Mouse (Mus musculus) ZHBTc4 (cell line): ENCODE data around the gene Gm45233.
A peak's percentile ranks its signal among the peaks of the same experiment; 100 is the strongest.

Experiments used
- DNase-seq: peaks from one replicate; pipeline ENCODE4 v3.0.0-alpha.2; 2011; ENCODE audit warnings: low read depth, low spot score

Gm45233 gene

GRCm38 (mm10) chr7:43448246-43448645 is 4.3 kb downstream of the Gm45233 start:
- DNase-seq: no peak

- no peak for DNase-seq
Observed at GRCm38 (mm10) chr7:43449811-43450210, 5.9 kb downstream of the Gm45233 start.

GRCm38 (mm10) chr7:43451726-43452125 is 7.8 kb downstream of the Gm45233 start:
- DNase-seq: peak; percentile 26

- DNase-seq: peak; percentile 82
Observed at GRCm38 (mm10) chr7:43452609-43453008, 8.7 kb downstream of the Gm45233 start.

DNA sequence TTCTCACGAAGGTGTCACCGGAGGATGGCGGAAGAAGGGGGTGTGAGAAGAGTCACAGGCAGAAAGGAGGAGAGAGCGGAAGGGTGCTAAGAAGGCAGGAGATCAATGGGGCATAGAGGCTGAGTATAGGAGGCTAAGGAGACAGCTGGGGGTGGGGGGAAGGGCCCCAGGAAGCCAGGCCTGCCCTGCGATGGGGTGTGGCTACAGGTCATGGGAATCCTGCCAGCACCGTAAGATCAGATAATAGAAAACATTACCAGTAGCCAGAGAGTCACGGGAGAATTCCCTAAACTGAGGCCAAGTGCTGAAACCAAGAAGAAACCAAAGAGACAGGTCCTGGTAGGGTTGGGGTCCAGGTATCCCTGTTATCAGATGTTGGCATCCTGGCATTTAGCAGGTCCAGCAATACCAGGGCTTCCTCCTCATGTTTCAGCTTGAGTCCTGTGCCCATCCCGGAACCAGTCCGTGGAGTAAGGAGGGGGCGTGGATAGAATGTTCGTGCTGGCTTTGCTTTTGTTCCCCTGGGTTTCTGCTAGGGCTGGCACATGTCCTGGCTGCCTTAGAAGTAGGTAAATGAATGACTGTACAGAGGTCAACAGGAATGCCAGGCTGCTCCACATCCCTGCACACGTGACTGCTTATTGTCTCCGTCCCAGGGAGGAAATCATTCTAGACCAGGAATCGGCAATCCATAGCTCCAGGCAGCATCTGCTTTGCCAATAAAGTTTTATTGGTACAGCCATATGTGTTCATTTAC is 9.8 kb downstream of the Gm45233 start:
- no peak for DNase-seq

GRCm38 (mm10) chr7:43454371-43454770 is 10.4 kb downstream of the Gm45233 start:
- no peak for DNase-seq

- DNase-seq: no peak
Observed at GRCm38 (mm10) chr7:43462851-43463250, 18.9 kb downstream of the Gm45233 start, which contains the start of gene Vsig10l. Gene Vsig10l (plus strand): TSS chr7:43463151.

DNA sequence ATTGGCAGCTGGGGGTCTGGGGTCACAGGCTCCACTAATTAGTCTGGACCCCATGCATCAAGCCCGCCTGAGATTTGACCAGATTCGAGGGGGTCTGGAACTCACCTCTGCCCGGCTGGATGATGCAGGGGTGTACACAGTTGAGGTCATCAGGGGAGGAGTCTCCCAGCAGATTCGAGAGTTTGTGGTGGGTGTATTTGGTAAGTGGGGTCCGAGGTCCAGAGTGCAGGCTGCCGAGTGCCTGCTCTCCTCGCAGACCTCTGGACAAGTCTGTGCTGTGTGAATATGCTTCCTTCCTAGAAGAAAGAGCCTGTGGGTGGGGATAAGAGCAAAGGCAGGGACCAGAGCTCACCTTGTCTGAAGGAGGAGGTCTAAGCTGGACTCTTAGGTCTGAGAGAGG is 20.0 kb downstream of the Gm45233 start:
- no peak for DNase-seq

DNA sequence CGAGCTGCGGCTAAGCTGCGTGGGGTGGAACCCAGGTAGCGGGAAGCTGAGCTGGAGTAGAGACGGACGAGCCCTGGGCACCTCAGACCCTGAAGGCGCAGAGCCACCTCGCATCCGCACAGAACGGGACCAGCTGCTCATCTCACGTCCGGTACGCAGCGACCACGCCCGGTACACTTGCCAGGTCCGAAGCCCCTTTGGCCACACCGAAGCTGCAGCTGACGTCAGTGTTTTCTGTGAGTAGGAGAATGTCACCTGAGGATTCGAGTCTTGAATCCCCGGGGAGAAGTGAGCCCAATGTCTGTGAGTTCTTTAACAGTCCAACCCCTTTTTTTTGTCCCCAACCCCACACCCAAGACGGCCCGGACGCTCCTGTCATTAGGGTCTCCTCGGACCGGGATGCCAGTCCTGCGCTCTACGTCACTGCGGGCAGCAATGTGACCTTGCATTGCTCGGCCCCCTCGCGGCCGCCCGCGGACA is 21.0 kb downstream of the Gm45233 start:
- DNase-seq: peak; percentile 45

DNA sequence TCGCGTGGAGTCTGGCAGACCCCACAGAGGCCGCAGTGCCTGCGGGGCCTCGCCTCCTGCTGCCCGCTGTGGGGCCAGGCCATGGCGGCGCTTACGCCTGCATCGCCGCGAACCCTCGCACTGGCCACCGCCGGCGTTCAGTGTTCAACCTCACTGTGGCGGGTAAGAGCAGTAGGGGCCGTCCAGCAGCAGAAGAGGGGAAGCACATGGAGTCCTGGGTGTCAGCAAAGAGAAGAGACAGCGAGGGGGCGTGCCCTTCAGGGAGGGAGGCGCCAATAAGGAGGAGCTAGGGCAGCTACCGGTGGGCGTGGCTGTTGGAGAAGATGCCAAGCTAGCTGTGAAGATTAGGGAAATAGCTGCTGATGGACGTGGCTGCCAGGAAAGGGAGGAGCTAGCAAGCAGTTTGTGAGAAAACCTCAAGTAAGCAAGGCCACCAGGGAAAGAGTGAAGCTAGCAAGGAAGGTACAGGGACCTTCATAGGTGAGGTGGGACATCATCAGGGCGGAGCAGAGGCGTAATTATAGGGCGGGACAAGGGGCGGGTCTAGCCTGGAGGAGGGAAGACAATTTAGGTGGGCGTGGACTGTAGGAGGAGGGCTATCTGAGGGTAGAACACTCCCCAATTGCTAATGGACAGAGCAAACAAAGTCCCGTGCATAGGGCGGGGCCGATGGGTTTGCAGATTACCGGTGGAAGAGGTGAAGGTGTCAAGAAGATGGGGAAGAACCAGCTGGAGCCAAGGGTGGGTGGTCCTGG is 21.6 kb downstream of the Gm45233 start:
- peak; percentile 97 for DNase-seq

DNA sequence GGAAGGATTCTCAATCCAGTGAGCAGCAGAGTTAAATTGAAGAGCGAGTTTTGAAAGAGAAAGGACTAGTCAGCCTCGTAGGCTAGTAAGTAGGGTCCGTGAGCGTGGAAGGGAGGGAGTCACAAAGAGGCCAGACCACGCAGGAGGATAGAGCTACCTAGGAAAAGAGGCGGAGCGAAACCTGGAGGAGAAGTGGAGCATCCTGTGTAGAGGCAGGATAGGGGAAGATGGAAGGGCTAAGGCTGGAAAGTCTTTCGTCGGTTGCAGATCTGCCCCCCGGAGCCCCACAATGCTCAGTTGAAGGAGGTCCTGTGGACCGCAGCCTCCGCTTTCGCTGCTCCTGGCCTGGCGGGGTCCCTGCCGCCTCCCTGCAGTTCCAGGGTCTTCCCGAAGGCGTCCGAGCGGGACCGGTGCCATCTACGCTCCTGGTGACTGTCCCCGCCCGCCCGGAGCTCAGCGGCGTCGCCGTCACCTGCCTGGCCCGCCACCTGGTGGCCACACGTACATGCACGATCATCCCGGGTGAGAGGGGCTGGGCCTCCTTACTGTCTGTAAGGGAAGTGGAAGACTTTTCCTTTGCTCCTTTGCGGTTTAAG is 22.3 kb downstream of the Gm45233 start:
- peak; percentile 96 for DNase-seq

- DNase-seq: peak; percentile 73
Observed at GRCm38 (mm10) chr7:43470373-43470772, 26.4 kb downstream of the Gm45233 start.

DNA sequence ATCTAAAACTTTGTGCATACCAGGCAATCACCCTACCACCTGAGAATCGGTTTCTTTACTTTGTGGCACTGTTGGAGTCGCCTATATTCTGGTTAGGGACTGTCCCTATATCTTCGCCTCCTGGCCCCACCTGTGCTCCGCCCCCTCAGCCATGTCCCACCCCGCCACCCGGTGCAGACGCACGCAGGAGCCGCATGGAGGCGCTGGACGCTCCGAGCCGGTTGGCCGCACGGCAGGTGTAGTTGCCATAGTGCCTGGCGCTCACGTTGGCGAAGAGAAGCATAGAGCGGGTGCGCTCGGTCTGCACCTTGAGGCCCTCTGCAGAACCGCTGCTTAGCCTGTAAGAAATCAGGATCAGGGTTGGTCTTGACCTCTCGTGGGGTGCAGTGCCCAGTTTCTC is 31.8 kb downstream of the Gm45233 start:
- peak; percentile 88 for DNase-seq

GRCm38 (mm10) chr7:43476376-43476775 is 32.4 kb downstream of the Gm45233 start:
- peak; percentile 29 for DNase-seq

- DNase-seq: no peak
Observed at GRCm38 (mm10) chr7:43481191-43481590, 37.3 kb downstream of the Gm45233 start.

GRCm38 (mm10) chr7:43482090-43482716 is 38.3 kb downstream of the Gm45233 start:
- no peak for DNase-seq

GRCm38 (mm10) chr7:43483236-43483635 is 39.3 kb downstream of the Gm45233 start:
- peak; percentile 51 for DNase-seq

- no peak for DNase-seq
Observed at GRCm38 (mm10) chr7:43488646-43489045, 44.7 kb downstream of the Gm45233 start.

DNA sequence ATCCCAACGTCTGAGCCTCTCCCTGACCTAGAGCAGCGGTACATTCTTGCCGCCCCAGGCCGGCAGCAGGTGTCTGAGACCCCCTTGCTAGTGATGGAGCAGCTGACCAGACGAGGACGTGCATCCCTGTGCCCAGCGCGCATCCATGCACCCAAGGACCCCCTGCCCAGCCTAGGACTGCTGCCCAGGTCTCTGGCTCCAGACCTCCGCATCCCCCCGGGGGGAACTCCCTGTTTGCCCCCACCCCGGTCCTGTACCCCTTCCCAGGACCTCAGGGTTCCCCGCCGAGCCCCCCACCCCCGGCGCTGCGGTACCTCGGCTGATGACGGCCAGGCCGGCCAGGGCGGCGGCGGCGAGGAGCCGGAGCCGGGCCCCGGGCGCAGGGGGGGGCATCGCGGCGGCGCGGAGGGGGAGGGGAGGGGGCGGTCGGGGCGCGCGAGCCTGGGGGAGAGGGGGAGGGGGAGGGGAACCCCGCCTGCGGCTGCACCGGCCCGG is 45.8 kb downstream of the Gm45233 start, which contains the start of gene Iglon5:
Gene Iglon5, minus strand, starts transcription at position 445 of the 495 bp plus-strand sequence.
- DNase-seq: no peak

GRCm38 (mm10) chr7:43490182-43490584 is 46.3 kb downstream of the Gm45233 start:
- DNase-seq: peak; percentile 54

- no peak for DNase-seq
Observed at GRCm38 (mm10) chr7:43490861-43491260, 46.9 kb downstream of the Gm45233 start.
